Mouse (Mus musculus) hindbrain, postnatal 0 days (tissue): ENCODE results near the gene Nfkbie. TPM values are rescaled to one million over a fixed set of nuclear protein-coding genes. Genes with fewer than 3 reads are reported as not detected.
A peak's percentile ranks its signal among the peaks of the same experiment; 100 is the strongest.

Source experiments
- ATAC-seq: fragments of 200-750 bp; cut with Nextera tagmentation; 2 replicates; pipeline ENCODE4 v1.8.0; 2017; ENCODE audit warnings: mild to moderate bottlenecking, moderate TSS enrichment, moderate library complexity
- DNase-seq: peaks from one replicate; pipeline ENCODE4 v3.0.0-alpha.2; 2015; ENCODE audit warnings: low spot score
- H3K27ac ChIP-seq: fragments of 300-500 bp; sonication (generic); 2 replicates; pipeline ENCODE4 v1.5.1; 2014; ENCODE audit warnings: mild to moderate bottlenecking
- H3K27me3 ChIP-seq: fragments of 300-500 bp; sonication (generic); 2 replicates; pipeline ENCODE4 v1.6.1; 2014; ENCODE audit warnings: low read length, mixed read lengths; ENCODE audit not compliant: insufficient read depth
- H3K36me3 ChIP-seq: fragments of 300-500 bp; sonication (generic); 2 replicates; pipeline ENCODE4 v1.6.1; 2014; ENCODE audit warnings: low read length, mixed read lengths; ENCODE audit not compliant: insufficient read depth
- H3K4me1 ChIP-seq: fragments of 300-500 bp; sonication (generic); 2 replicates; pipeline ENCODE4 v1.6.1; 2014; ENCODE audit warnings: antibody characterized with exemption, low read length, mixed read lengths; ENCODE audit not compliant: insufficient read depth
- H3K4me2 ChIP-seq: fragments of 300-500 bp; sonication (generic); 2 replicates; pipeline ENCODE4 v1.6.1; 2014; ENCODE audit warnings: low read depth, mild to moderate bottlenecking, low read length, moderate library complexity, mixed read lengths
- H3K4me3 ChIP-seq: fragments of 300-500 bp; sonication (generic); 2 replicates; pipeline ENCODE4 v1.5.1; 2014; ENCODE audit warnings: low read length
- H3K9ac ChIP-seq: fragments of 300-500 bp; sonication (generic); replicated peaks from 2 replicates; pipeline ENCODE4 v1.6.1; 2014; ENCODE audit warnings: mild to moderate bottlenecking, low read length, moderate library complexity, mixed read lengths
- H3K9me3 ChIP-seq: fragments of 300-500 bp; sonication (generic); 2 replicates; pipeline ENCODE4 v1.6.1; 2016; ENCODE audit warnings: low read length, mixed read lengths
- CTCF ChIP-seq: IDR thresholded peaks from 2 replicates; pipeline ENCODE4 v1.5.1; 2016; ENCODE audit warnings: antibody characterized with exemption, control low read depth, low read depth
- WGBS: fragments of 180-500 bp; shearing (Covaris S2); extraction: QIAGEN DNeasy Blood & Tissue Kit; methylation state at CpG from one replicate; pipeline ENCODE4 v1.1.7; 2014; 5-methylcytosine and 5-hydroxymethylcytosine counted together
- polyA plus RNA-seq: library from polyadenylated mRNA; unstranded; fragments of >200 nt; fragmentation: Nextera tagmentation; extraction: Ambion mirVana; gene quantifications from 2 replicates; pipeline ENCODE4 v1.2.1, GENCODE M21; 2015
- total RNA-seq: library from RNA; depleted of rRNA; stranded (reverse); fragments of >200 nt; gene quantifications from 2 replicates; pipeline ENCODE4 v1.2.3, GENCODE M21; 2014

Gene Nfkbie
- total and polyA plus RNA-seq, 2 experiments from 2014 or later: 5.2 to 7.7 TPM

DNA sequence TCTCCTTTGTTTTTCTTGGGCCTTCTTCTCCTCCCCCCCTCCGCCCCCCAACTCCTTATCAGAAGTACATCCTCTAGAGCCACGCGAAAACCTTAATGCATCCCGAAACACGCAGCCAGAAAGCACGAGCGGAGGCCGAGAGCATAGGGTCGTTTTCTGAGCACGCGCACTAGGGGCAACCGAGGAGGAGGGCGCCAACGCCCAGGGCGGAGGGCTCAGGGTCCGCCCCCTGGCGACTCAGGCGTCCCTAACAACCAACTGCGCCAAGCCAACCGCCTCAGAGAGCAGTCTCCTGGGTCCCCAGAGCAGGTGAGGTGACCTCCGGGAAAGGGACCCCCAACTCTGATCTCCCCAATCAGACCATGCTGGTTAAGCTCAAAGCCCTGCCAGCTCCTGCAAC lies 32.2 kb upstream of the Nfkbie start, which contains the start of gene Tcte1:
Tcte1 (plus strand) TSS at position 172 of the 400 bp plus-strand sequence.
- peak within 1 kb of the TSS; percentile 36 for H3K27ac ChIP-seq
- H3K27me3 ChIP-seq: no peaks in the 10 kb centered on the region
- H3K4me3 ChIP-seq: peak within 1 kb of the TSS; percentile 32
- peak within 1 kb of the TSS; percentile 45 for H3K9ac ChIP-seq
- DNase-seq (peak; percentile 79), ATAC-seq (peak; percentile 61)
- no peaks in the 10 kb centered on the region for H3K9me3 ChIP-seq
- WGBS: under 1% methylated on average over 21 of the region's 21 CpGs
- H3K4me1 ChIP-seq: peaks cover 11% of the 10 kb centered on the region
- H3K36me3 ChIP-seq: no peaks in the 10 kb centered on the region
- H3K4me2 ChIP-seq: peak within 1 kb of the TSS; percentile 65
- TF ChIP-seq CTCF: peak; percentile 21; the same call in 1 of the 2 replicates

DNA sequence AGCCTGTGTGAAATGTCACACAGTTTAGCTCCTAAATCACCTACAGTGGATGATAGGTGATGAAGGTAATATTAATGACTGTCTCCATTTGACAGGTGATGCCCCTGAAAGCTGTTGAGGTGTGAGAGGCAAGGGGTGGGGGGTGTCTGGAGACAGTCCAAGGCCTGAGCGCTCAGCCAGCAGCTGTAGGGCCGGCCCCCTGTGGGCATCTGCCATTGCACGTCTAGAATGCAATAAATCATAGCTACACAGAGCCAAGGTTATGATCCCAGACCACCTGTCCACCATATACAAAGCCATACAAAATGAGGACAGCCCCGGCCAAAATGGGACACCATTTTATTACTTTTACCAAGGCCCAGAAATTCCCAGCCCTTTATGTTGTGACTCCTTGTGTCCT lies 30.5 kb upstream of the Nfkbie start:
- peak; percentile 63 for DNase-seq
- H3K4me2 ChIP-seq: no peak overlapping the region

DNA sequence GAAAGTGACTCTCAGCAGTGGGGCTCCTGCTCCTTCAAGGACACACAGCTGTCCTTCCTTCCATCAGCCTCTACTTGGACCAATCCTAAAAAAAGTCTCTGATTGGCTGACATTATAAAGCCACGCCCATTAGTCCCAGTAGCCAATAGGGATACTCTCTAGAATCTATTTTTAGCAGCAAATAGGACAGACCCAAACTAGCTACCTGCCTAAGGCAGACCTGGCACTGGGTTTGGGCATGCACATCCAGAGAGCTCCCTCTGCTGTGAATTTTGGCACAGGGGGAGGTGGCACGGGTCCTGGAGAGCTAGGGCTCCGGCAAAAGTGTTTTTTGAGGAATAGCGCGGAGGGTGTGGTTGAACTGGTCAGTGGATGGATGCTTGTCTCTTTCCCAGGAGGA lies 28.9 kb upstream of the Nfkbie start:
- Histone ChIP-seq H3K9me3 (no peaks in the 10 kb centered on the region), H3K27me3 (no peaks in the 10 kb centered on the region), H3K4me2 (no peak overlapping the region), H3K4me1 (peaks cover 11% of the 10 kb centered on the region), H3K27ac (no peak overlapping the region), H3K36me3 (no peaks in the 10 kb centered on the region), H3K4me3 (no peak overlapping the region), H3K9ac (no peak overlapping the region)
- DNase-seq (peak; percentile 57), ATAC-seq (peak; percentile 39)
- TF ChIP-seq CTCF: no peak
- 25% methylated on average over 5 of the region's 5 CpGs for WGBS

More for the DNA sequence above, 30.5 kb upstream of the Nfkbie start:
- WGBS: 32% methylated on average over 4 of the region's 4 CpGs
- ATAC-seq: peak; percentile 56; the same call in 1 of the 2 replicates
- H3K9me3 ChIP-seq: no peaks in the 10 kb centered on the region
- H3K27ac ChIP-seq: peak overlapping the region; percentile 65; the same call in 1 of the 2 replicates
- no peak for TF ChIP-seq CTCF
- H3K9ac ChIP-seq: no peak overlapping the region
- peaks cover 11% of the 10 kb centered on the region for H3K4me1 ChIP-seq
- H3K4me3 ChIP-seq: no peak overlapping the region
- no peaks in the 10 kb centered on the region for H3K27me3 ChIP-seq
- no peaks in the 10 kb centered on the region for H3K36me3 ChIP-seq

DNA sequence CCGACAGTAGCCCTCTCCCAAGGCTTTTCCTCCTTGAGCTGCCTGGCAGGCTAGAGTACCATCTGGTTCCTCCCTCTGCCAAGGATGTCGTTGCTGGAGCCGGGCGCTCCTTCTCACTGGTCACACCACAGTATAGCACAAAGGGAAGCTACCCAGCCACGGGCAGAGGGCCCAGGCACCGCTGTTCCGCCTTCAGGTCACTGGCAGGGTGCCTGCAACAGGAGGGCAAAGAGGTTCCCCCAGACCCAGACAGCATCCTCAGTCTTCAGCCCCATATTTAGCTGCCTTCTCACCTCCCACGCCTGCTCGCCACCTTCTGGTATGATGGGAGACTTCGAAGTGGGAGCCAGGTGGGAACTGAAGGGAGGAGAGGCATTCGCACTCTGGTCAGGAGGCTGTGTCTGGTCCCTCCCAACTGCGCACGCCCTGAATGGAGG lies 25.1 kb upstream of the Nfkbie start:
- Histone ChIP-seq H3K4me2 (no peak overlapping the region), H3K9me3 (no peaks in the 10 kb centered on the region), H3K9ac (no peak overlapping the region), H3K27me3 (no peaks in the 10 kb centered on the region), H3K27ac (peak overlapping the region; percentile 52), H3K4me3 (no peak overlapping the region), H3K36me3 (no peaks in the 10 kb centered on the region), H3K4me1 (no peaks in the 10 kb centered on the region; the same call in 1 of the 2 replicates)
- ATAC-seq (peak; percentile 81), DNase-seq (peak; percentile 84)
- WGBS: 27% methylated on average over 13 of the region's 13 CpGs
- TF ChIP-seq CTCF: peak; percentile 53

DNA sequence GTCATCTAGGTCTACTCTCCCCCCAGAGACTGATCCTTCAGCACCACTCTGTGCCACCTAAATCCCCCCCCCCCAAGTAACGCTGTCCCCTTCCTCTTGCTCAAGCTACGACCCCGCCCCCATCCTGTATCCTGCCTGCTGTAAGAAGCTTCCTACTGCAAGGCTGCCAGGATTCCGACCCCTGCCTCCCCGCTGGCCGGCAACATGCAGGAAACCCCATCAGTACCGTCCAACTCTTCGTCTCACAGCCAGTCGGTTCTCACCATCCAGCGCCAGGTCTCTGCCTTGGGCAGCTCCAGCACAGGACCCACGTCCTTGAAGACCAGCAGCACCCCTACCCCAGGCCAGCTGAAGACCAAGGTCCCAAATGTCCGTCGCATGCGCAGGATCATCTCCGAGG lies 22.6 kb upstream of the Nfkbie start:
- Histone ChIP-seq H3K36me3 (no peaks in the 10 kb centered on the region), H3K4me2 (no peak overlapping the region), H3K27ac (no peak overlapping the region), H3K9me3 (no peaks in the 10 kb centered on the region), H3K4me3 (no peak overlapping the region), H3K4me1 (no peaks in the 10 kb centered on the region), H3K9ac (no peak overlapping the region), H3K27me3 (no peaks in the 10 kb centered on the region)
- ATAC-seq (no peak), DNase-seq (no peak)
- 54% methylated on average over 15 of the region's 15 CpGs for WGBS
- TF ChIP-seq CTCF: no peak

DNA sequence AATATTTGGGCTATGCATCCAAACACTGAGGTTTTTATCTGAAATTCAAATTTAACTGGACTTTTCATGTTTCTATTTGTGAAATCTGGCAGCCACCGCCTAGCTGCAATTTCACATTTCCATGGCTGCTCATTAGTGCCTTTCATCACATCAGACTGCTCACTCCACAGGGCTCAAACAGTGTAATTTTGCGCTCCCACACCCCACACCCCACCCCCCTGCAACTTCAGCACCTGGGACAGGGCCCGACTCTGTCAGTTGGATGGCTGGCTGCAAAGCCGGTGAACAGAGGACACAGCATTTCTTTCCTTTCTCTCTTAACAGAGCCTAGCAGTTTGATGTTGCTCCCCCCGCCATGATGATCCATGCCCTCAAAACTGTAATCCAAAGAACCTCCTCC lies 19.2 kb upstream of the Nfkbie start:
- ATAC-seq: no peak
- Histone ChIP-seq H3K4me2 (no peak overlapping the region), H3K27me3 (no peaks in the 10 kb centered on the region), H3K27ac (no peak overlapping the region), H3K9ac (no peak overlapping the region), H3K4me3 (no peak overlapping the region), H3K4me1 (no peaks in the 10 kb centered on the region), H3K9me3 (no peaks in the 10 kb centered on the region), H3K36me3 (no peaks in the 10 kb centered on the region)
- 19% methylated on average over 5 of the region's 5 CpGs for WGBS
- DNase-seq: no peak
- no peak for TF ChIP-seq CTCF

DNA sequence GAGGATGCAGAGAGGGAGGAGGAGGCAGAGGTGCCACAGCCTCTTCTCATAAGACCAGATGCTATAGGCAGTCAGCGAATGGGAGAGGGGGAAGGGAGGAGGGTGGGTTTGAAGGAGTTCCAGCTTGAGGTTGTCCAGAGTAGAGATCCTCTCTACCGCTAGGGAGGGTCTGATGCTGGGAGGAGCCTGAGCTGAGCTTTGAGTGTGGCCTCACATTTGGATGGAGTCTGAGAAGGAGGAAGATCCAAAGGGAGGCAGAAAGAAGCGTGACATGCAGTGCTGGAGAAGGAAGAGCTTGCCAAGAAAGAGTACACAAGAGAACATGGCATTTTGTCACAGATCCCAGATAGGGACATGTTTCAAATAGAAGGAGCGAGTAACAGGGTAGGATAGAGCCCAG lies 17.1 kb upstream of the Nfkbie start:
- no peak for ATAC-seq
- no peaks in the 10 kb centered on the region for H3K27me3 ChIP-seq

More for the DNA sequence above, 17.1 kb upstream of the Nfkbie start:
- Histone ChIP-seq H3K36me3 (no peaks in the 10 kb centered on the region), H3K9me3 (no peaks in the 10 kb centered on the region), H3K27ac (no peak overlapping the region), H3K4me2 (no peak overlapping the region), H3K9ac (no peak overlapping the region), H3K4me1 (0 out of 2 replicates have a peak, but pooled peaks cover 2% of the 10 kb centered on the region), H3K4me3 (no peak overlapping the region)
- WGBS: 52% methylated on average over 4 of the region's 4 CpGs
- DNase-seq: no peak
- TF ChIP-seq CTCF: no peak
